Mouse (Mus musculus) cerebellum, adult 2 months (tissue): ENCODE results near the gene Arhgef3.

Source experiments
- CTCF ChIP-seq: fragments of 200-500 bp; IDR thresholded peaks from 2 replicates; pipeline ENCODE4 v1.5.1; 2011; ENCODE audit warnings: low read depth, mild to moderate bottlenecking, control low read depth, low read length, moderate library complexity, borderline replicate concordance; ENCODE audit not compliant: insufficient read depth
- POLR2A ChIP-seq: fragments of 200-500 bp; IDR thresholded peaks from 2 replicates; pipeline ENCODE4 v1.6.1; 2011; ENCODE audit warnings: low read length, control low read depth, borderline replicate concordance; ENCODE audit not compliant: insufficient read depth

DNA sequence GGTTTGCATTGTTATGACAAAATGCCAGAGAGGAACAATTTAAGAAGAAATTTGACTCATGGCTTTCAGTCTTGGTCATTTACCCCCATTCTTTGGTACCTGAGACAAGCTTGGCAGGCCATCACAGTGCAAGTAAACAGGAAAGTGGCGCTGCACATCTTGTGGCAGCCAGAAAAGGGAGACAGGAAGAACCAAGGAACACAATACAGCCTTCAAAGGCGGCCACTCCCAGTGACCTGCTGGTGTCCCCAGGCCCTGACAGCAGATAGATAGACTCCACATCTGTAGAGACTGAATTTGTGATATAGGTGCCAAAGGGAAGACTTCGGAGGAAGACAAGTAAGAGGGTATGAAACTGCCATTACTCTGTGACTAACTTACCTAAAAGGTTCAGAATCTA, 293.5 kb downstream of the Arhgef3 start:
- TF ChIP-seq CTCF (no peak), POLR2A (no peak)
